Mouse (Mus musculus) cerebellum, adult 11 months (tissue): ENCODE data around the gene Fry.

ENCODE experiments used
- DNase-seq: peaks from one replicate; pipeline ENCODE4 v3.0.0; 2022

The Fry gene

DNA sequence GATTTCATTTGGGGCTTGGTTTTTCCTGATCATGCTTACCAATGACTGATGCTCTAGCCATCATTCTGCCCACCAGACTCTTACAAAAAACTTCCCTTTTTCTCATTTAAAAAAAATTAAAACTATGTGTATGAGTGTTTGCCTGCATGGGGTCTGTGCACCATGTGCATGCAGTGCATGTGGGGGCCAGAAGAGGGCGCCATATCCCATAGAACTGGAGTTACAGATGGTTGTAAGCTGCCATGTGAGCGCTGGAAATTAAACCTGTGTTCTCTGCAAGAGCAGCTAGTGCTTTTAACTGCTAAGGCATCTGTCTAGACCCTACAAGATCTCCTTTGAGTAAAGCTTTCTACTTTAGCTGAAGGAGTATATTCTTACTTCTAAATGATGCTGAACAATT lies 162.6 kb downstream of the Fry start:
- no peak for DNase-seq

- no peak for DNase-seq
Measured at GRCm38 (mm10) chr5:150282091-150282490, 163.6 kb downstream of the Fry start.

GRCm38 (mm10) chr5:150287949-150288348 lies 169.5 kb downstream of the Fry start:
- no peak for DNase-seq

- peak; percentile 40 for DNase-seq
Measured at GRCm38 (mm10) chr5:150289611-150290010, 171.2 kb downstream of the Fry start.

- DNase-seq = no peak
Measured at GRCm38 (mm10) chr5:150290494-150291199, 172.2 kb downstream of the Fry start.

DNA sequence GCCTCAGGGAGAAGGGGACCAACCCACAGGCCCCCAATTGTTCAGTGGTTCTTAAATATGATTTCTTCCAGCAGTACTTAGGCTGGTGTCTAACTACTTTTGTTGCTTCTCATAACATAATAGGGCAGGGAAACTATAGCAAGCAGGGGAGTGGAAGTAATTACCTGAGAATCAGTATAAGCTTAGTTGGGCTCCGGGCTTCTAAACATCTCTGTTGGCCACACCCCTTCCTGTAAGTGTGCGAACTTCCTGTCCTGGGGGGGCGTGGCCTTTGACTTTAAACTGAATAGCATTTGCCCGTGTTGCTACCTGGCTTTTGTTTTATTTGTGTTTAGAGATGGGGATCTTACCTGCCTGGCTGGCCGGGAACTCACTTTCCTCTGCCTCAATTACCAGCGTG lies 172.8 kb downstream of the Fry start:
- no peak for DNase-seq

- no peak for DNase-seq
Measured at GRCm38 (mm10) chr5:150292186-150292585, 173.7 kb downstream of the Fry start.

DNA sequence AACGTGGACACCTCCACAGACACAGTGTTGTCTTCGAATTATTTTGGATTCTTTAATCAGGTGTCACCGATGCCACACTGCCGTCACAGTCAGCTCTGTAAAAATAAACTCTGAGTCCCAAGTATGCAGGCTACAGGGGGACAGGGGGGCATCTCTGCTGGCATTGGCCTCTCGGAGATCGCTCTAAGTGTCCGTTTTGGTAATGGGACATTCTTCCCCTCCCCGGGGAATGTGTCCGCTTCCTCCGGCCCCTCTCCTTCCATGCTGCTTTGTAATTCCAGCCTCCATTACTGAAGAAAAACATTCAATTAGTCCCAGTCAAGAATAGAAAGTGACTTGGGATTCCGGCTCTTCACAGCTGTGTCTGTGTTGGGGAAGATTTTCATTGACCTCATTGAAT lies 175.9 kb downstream of the Fry start:
- DNase-seq = no peak

DNA sequence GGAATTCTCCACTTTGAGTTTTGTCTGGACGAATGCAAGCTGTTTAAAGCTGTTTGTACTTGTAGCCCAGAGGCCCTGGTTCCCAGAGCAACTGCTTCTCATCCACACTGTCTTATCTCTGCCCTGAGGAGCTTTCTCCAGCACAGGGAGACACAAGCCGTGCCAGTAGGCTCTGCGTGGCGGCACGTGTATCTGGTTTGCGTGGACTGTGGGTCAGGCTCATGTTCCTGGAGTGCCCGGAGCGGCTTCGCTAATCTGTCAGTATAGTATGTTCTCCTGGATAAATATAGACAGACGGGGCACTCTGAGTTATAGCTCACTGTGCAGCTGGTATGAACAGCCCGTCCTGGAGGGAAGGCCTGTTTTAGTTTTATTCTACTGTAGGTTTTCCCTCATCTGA lies 176.7 kb downstream of the Fry start:
- DNase-seq = no peak

- no peak for DNase-seq
Measured at GRCm38 (mm10) chr5:150298969-150299368, 180.5 kb downstream of the Fry start.

DNA sequence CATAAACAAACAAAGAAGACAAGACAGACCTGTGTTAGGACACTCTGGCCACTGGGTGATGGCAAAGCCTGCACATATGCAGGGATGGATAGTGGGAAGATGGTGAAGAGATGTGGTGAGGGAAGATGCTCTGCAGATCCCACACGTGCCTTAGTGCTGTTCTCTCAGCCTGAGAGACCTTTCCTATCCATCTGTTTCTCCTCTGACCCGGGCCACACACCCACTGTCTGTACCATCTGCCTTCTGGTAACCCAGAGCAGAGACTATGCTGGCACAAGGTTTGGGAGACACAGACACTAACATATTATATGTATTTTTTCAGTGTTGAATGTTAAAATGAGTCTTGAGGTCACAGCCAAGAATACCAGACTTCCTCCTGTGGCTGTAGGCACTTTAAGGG lies 183.7 kb downstream of the Fry start:
- peak; percentile 52 for DNase-seq

DNA sequence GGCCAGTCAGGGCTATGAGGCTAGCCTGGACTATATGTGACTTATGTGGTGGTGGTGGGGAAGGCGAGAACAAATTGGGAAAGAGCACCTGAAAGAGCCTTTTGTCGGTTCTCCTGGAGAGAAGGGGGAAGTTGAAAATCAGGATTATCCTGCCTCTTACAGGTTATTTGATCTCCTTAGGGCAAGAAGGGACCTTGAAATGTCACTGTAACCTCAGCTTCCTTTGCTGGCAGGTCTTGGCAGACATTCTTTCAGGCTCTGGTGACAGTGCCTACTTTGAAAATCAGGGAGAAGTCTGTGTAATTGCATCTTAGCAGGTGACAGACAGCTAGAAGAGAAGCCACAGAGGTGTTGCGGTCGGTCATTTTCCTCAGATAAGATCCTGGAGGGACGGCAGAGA lies 184.6 kb downstream of the Fry start:
- no peak for DNase-seq

GRCm38 (mm10) chr5:150306497-150306896 lies 188.1 kb downstream of the Fry start:
- no peak for DNase-seq

DNA sequence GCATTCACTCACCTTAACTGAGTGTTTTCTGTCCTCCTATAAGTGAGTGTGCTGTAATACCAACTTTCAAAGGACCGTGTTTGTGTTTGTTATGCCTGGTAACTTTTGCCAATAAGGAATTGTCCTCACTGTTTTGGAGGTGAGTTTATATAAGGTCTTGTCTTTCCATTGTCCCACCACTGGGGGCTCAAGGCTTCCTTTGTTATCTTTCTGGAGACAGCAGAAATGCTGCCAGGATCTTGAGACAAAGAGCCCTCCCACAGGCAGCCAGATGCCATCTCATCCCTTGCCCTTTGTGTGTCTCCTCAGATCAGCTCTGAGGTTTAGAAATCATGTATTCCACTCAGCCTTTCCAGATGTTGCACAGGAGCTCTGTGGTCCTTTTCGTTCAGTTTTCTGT lies 194.8 kb downstream of the Fry start:
- DNase-seq = no peak

- no peak for DNase-seq
Measured at GRCm38 (mm10) chr5:150314582-150314981, 196.1 kb downstream of the Fry start.

DNA sequence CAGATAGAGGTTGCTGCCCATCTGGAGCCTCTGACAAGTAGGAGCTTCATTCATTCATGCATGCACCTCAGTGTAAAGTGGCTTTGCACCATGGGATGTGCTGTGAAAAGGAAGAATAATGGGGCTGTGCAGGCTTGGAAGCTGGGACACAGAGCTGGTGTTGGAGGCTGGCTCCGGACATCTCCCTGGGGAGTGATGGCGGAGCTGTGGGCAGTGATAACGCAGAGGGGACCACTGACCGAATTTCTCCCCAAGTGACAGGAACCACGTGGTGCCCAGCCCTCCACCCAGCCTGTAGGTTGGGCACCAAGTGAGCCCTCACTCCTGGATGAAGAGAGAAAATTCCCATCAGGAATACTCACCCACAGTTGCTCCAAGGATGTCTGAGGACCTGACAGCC lies 207.0 kb downstream of the Fry start:
- no peak for DNase-seq

DNA sequence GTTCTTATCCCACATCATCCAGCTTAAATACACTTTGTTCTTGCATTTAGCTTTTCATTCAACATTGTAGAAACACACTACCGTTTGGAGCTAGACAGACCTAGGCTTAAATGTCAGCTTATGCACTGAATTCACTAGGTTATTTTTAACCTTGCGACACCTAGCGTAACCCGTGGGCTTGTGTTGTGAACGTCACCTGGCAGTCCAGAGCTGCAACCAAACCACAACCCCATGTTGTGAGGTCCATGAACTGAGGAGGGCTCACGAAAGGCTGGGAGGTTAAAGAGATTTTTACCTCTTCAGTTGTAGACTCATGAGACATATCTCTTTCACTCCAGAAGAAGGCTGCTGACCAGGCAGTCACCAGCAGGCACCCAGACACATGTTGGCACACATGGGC lies 210.2 kb downstream of the Fry start:
- DNase-seq = no peak

DNA sequence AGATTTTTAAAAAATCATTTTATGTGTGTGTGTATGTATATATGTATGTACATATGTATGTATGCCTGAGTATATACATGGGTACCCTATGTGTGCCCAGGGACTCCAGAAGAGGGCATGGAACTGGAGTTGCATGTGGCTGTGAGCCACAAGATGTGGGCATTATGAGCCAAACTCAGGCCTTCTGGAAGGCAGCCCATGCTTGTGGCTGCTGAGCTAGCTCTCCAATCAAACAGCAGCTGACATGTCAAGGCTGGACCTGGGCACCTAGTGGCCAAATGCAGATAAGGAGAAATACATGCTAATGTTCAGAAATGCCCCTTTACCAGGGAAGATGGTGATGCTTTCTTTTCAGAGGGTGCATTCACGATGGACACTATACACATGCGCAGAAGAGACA lies 213.4 kb downstream of the Fry start:
- DNase-seq = peak; percentile 49

DNA sequence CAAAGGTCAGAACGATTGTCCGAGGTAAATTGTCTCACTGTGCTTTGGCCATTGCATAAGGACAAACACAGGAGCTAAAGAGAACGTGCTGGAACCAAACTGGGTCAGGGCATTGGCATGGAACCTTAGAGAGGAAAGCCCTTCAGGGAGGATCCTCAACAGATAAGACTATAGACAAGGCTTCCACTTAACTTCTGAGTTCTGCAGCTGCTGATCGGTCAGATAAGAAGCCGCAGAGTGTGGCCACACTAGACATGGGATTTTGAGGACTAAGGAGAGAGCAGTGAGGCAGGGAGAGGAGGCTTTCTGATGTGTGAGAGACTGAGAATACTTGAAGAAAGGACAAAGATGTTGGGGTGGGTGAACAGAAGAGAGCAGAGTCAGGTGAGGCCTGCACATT lies 214.4 kb downstream of the Fry start:
- DNase-seq = no peak

DNA sequence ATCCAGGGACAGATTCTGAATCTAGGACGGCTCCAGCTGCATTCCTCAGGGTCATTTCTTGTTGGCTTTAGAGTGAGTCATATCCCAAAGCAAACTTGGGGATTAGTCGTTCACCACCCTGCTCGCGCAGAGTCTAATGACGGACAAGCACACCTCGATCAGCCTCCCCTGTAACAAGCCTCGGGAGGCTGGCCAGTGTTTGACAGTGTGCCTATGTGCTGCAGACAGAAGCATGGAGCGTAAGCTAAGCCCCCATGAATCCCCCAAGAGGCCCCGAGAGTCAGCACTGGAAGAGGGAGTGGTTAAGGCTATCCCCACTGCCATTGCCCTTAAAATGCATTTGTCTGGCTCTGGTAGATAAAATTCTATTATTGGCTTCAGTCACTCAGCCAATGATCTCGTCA lies 214.9 kb downstream of the Fry start:
- DNase-seq = no peak

- no peak for DNase-seq
Measured at GRCm38 (mm10) chr5:150336451-150336850, 218.0 kb downstream of the Fry start.

DNA sequence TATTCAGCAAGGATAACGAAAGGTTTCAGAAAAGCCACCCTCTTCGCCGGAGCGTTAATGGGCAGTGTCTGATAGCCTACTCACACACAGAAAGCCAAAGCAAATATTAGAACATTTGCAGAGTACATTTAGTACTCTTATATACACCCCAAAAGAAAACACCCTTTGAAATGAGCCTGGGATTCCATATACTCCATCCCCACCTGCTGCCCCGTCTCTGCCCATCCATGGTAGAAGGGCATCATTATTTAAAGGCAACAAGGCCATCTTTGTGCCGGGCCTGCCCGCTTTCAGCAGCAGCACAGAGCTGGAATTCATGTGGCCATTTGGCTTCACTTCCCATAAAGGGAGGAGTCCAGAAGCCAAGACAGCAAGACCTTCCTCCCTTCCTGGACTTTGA lies 219.3 kb downstream of the Fry start:
- no peak for DNase-seq

GRCm38 (mm10) chr5:150340944-150341343 lies 222.5 kb downstream of the Fry start:
- no peak for DNase-seq

DNA sequence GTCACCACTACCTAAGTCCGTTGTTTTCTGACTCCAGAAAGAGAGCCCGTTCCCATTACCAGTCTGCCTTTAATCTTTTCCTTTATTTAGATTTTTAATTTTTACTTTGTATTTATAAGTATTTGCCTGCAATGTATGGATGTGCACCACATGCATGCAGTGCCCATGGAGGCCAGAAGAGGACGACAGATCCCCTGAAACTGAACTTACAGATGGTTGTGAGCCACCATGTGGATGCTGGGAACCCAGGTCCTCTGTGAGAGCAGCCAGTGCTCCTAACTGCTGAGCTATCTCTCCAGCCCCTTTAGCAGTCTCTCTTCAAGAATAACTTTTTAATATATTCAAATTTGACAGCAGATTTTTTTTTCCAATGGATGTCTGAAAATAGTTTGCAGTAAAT lies 223.7 kb downstream of the Fry start:
- DNase-seq = no peak

GRCm38 (mm10) chr5:150345946-150346345 lies 227.5 kb downstream of the Fry start:
- DNase-seq = no peak

DNA sequence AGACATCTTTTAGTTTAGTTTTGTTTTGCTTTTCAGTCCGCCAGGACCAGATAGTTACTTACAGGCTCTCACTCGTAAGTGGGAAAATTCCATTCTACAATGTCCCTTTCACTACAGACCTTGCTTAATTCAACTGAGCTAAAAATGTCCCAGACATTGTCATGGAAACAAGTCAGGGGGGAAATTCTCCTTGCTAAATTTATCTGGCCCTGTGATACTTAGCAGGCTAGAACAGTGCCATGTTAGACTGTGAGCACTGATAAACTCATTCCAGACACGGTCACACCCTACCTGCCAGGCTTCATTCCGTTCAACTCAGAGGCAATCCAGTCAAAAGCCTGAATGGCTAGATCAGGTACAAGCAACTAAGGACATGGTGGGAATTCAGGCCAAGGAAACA lies 227.9 kb downstream of the Fry start:
- no peak for DNase-seq
